Mouse (Mus musculus) CH12.LX (cell line): ENCODE data around the gene Senp6. TPM values are rescaled to one million over a fixed set of nuclear protein-coding genes. Genes with fewer than 3 reads are reported as not detected.
"Not testable (repeated sequence)": the region's sequence is repeated elsewhere in the genome, so short reads cannot be mapped to it uniquely, and the experiment has no call there.

Experiments used
- DNase-seq: peaks from one replicate; pipeline ENCODE4 v3.0.0-alpha.2; 2013; ENCODE audit errors: extremely low read depth
- H3K27ac ChIP-seq: 2 replicates; pipeline ENCODE4 v1.5.1; 2012; ENCODE audit warnings: low read depth, mild to moderate bottlenecking, control low read depth, moderate library complexity; ENCODE audit not compliant: insufficient read depth
- H3K27me3 ChIP-seq: replicated peaks from 2 replicates; pipeline ENCODE3; 2012; ENCODE audit warnings: inconsistent platforms
- H3K36me3 ChIP-seq, 2 experiments: replicated peaks in 1 of 2; 2 replicates each; pipeline versions ENCODE3 to v1.6.1; 2012; ENCODE audit warnings: inconsistent platforms in 1 of 2, low read length in 1 of 2, mild to moderate bottlenecking in 1 of 2, mixed read lengths in 1 of 2, moderate library complexity in 1 of 2; ENCODE audit not compliant: control insufficient read depth in 1 of 2, insufficient read depth in 1 of 2
- H3K4me1 ChIP-seq, 2 experiments: 2 replicates each; pipeline ENCODE4 v1.6.1; 2012; ENCODE audit warnings: inconsistent platforms in 1 of 2, moderate library complexity in 1 of 2; ENCODE audit not compliant: insufficient read depth in 2 of 2, control insufficient read depth in 1 of 2
- H3K4me2 ChIP-seq: 2 replicates; pipeline ENCODE4 v1.6.1; 2012; ENCODE audit warnings: low read depth, mild to moderate bottlenecking, control low read depth; ENCODE audit not compliant: poor library complexity, insufficient read depth, severe bottlenecking
- H3K4me3 ChIP-seq, 3 experiments: fragments of 150-350 bp in 1 of 3; sonication (generic) in 1 of 3; replicated peaks in 1 of 3; 2 replicates each; pipeline versions ENCODE3 to v1.5.1; 2011 to 2012; ENCODE audit warnings: low read depth in 2 of 3, low read length in 2 of 3, mild to moderate bottlenecking in 2 of 3, moderate library complexity in 2 of 3, control low read depth in 1 of 3, improper control_type of control experiment in 1 of 3, inconsistent platforms in 1 of 3, mixed read lengths in 1 of 3; ENCODE audit not compliant: poor library complexity in 1 of 3
- H3K79me2 ChIP-seq: replicated peaks from 2 replicates; pipeline ENCODE4 v1.6.1; 2012; ENCODE audit warnings: mild to moderate bottlenecking, moderate library complexity; ENCODE audit not compliant: control insufficient read depth, poor library complexity, insufficient read depth, severe bottlenecking; ENCODE audit errors: extremely low read depth
- H3K9ac ChIP-seq: 2 replicates; pipeline ENCODE4 v1.6.1; 2012; ENCODE audit warnings: low read depth, mild to moderate bottlenecking, control low read depth, moderate library complexity; ENCODE audit not compliant: insufficient read depth
- H3K9me3 ChIP-seq: replicated peaks from 2 replicates; pipeline ENCODE3; 2012; ENCODE audit warnings: low read length, inconsistent platforms, mixed read lengths
- ELF1 ChIP-seq: IDR thresholded peaks from 2 replicates; pipeline ENCODE4 v1.6.1; 2014; ENCODE audit warnings: low read depth, mild to moderate bottlenecking, inconsistent platforms, low read length, improper control_type of control experiment
- EP300 ChIP-seq: IDR thresholded peaks from 2 replicates; pipeline ENCODE4 v1.6.1; 2011; ENCODE audit warnings: low read length, improper control_type of control experiment
- GABPA ChIP-seq: IDR thresholded peaks from 2 replicates; pipeline ENCODE4 v1.6.1; 2012; ENCODE audit warnings: low read depth, low read length, improper control_type of control experiment, inconsistent platforms; ENCODE audit not compliant: insufficient replicate concordance
- HCFC1 ChIP-seq: IDR thresholded peaks from 2 replicates; pipeline ENCODE4 v1.6.1; 2012; ENCODE audit warnings: low read depth, mild to moderate bottlenecking, inconsistent platforms, low read length, improper control_type of control experiment
- IRF4 ChIP-seq: IDR thresholded peaks from 2 replicates; pipeline ENCODE4 v1.6.1; 2014; ENCODE audit warnings: low read depth, mild to moderate bottlenecking, inconsistent platforms, low read length, improper control_type of control experiment
- JUN ChIP-seq: IDR thresholded peaks from 2 replicates; pipeline ENCODE4 v1.6.1; 2011; ENCODE audit warnings: low read depth, mild to moderate bottlenecking, low read length, improper control_type of control experiment, moderate library complexity; ENCODE audit not compliant: insufficient read depth
- MAFK ChIP-seq: IDR thresholded peaks from 2 replicates; pipeline ENCODE4 v1.6.1; 2011; ENCODE audit warnings: low read length, improper control_type of control experiment; ENCODE audit not compliant: insufficient replicate concordance
- MAZ ChIP-seq: IDR thresholded peaks from 2 replicates; pipeline ENCODE4 v1.6.1; 2012; ENCODE audit warnings: low read depth, mild to moderate bottlenecking, inconsistent platforms, low read length, improper control_type of control experiment, moderate library complexity
- MEF2A ChIP-seq: IDR thresholded peaks from 2 replicates; pipeline ENCODE4 v1.6.1; 2014; ENCODE audit warnings: low read depth, mild to moderate bottlenecking, inconsistent platforms, low read length, improper control_type of control experiment, borderline replicate concordance
- MXI1 ChIP-seq: IDR thresholded peaks from 2 replicates; pipeline ENCODE4 v1.6.1; 2011; ENCODE audit warnings: mild to moderate bottlenecking, low read depth, low read length, improper control_type of control experiment
- PAX5 ChIP-seq: IDR thresholded peaks from 2 replicates; pipeline ENCODE4 v1.6.1; 2012; ENCODE audit warnings: low read length, inconsistent platforms, mixed read lengths
- RAD21 ChIP-seq: IDR thresholded peaks from 2 replicates; pipeline ENCODE4 v1.6.1; 2011; ENCODE audit warnings: low read depth, mild to moderate bottlenecking, low read length, improper control_type of control experiment, moderate library complexity
- RCOR1 ChIP-seq: conservative IDR thresholded peaks from 2 replicates; pipeline ENCODE4 v1.6.1; 2012; ENCODE audit warnings: low read depth, mild to moderate bottlenecking, inconsistent platforms, low read length, improper control_type of control experiment
- SMC3 ChIP-seq: IDR thresholded peaks from 2 replicates; pipeline ENCODE4 v1.6.1; 2011; ENCODE audit warnings: low read depth, low read length, improper control_type of control experiment
- TBP ChIP-seq: conservative IDR thresholded peaks from 2 replicates; pipeline ENCODE4 v1.6.1; 2011; ENCODE audit warnings: low read depth, low read length, improper control_type of control experiment
- TCF12 ChIP-seq: IDR thresholded peaks from 2 replicates; pipeline ENCODE4 v1.6.1; 2014; ENCODE audit warnings: low read depth, mild to moderate bottlenecking, inconsistent platforms, low read length, improper control_type of control experiment
- UBTF ChIP-seq: IDR thresholded peaks from 2 replicates; pipeline ENCODE4 v1.6.1; 2012; ENCODE audit warnings: low read depth, mild to moderate bottlenecking, inconsistent platforms, low read length, improper control_type of control experiment, moderate library complexity
- USF2 ChIP-seq: conservative IDR thresholded peaks from 2 replicates; pipeline ENCODE4 v1.6.1; 2011; ENCODE audit warnings: low read depth, low read length, improper control_type of control experiment
- ZKSCAN1 ChIP-seq: IDR thresholded peaks from 2 replicates; pipeline ENCODE4 v1.6.1; 2012; ENCODE audit warnings: low read depth, inconsistent platforms, low read length, improper control_type of control experiment, borderline replicate concordance
- ZNF384 ChIP-seq: IDR thresholded peaks from 2 replicates; pipeline ENCODE4 v1.6.1; 2012; ENCODE audit warnings: low read depth, low read length, improper control_type of control experiment, inconsistent platforms
- dilution Hi-C: fragments of 300-500 bp; cut with MboI; formaldehyde crosslinking; loops from 2 replicates; pipeline ENCODE4 v1.14.3; 2020; ENCODE audit warnings: low sequenced_read_pairs; ENCODE audit not compliant: extremely low pct_unique_long_range_greater_than_20kb, extremely low pct_ligation_motif_present
- in situ Hi-C: fragments of 300-500 bp; cut with MboI; formaldehyde crosslinking; loops from 3 replicates; pipeline ENCODE4 v1.14.3; 2019; ENCODE audit warnings: low sequenced_read_pairs, low pct_ligation_motif_present, low pct_unique_long_range_greater_than_20kb, mixed read lengths
- polyA plus RNA-seq: library from polyadenylated mRNA; unstranded; fragments of >175 nt; gene quantifications from 2 replicates; pipeline ENCODE4 v1.2.1, GENCODE M21; 2012; ENCODE audit warnings: low read depth; ENCODE audit not compliant: insufficient read length
- total RNA-seq, 2 experiments: library from RNA; depleted of rRNA; stranded (reverse); fragments of 300-350 nt in 1 of 2; fragments of >200 nt in 1 of 2; gene quantifications; 2 replicates each; pipeline ENCODE4 v1.2.3; 2012 to 2014

The Senp6 gene
- total and polyA plus RNA-seq, 3 experiments = 97.5 to 167 (median 113) TPM

DNA sequence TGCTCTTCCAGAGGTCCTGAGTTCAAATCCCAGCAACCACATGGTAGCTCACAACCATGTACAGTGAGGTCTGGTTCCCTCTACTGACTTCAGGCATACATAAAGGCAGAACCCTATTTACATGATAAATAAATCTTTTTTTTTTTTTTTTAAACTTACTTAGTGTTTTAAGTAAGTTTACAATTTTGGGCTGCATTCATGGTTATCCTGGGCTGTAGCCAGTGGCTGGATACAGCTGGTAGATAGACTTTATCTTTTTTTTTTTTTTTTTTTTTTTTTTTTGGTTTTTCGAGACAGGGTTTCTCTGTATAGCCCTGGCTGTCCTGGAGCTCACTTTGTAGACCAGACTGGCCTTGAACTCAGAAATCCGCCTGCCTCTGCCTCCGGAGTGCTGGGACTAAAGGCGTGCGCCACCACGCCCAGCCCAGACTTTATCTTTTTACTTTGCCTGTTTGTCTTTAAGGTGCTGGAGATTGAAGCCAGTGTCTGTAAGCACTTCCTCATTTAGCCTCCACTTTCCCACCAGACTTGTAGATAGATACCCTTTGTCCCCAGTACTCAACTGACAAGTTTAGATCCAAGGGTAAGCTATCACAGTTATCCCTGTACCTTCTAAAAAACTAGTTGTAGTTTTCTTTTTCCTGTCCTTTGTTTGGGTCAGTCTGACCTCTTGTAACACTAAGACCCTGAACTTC, 19.7 kb downstream of the Senp6 start:
- H3K36me3 ChIP-seq = peaks cover 2 to 26% of the 10 kb centered on the region in 2 experiments
- H3K4me2 ChIP-seq, dilution Hi-C loops, H3K9ac ChIP-seq, in situ Hi-C loops, H3K27ac ChIP-seq, H3K27me3 ChIP-seq: not testable (repeated sequence)
- H3K4me1 ChIP-seq = peaks cover 8 to 48% of the 10 kb centered on the region in 2 experiments
- TF ChIP-seq ZNF384 = peak; percentile 40; the same call in 1 of the 2 replicates
- 0 out of 2 replicates have a peak, but pooled peaks have one; percentile 11 for TF ChIP-seq ELF1
- TF ChIP-seq, all 38 proteins: peak for 2; not testable (repeated sequence) for 36
- peak; percentile 45 for DNase-seq
- H3K9me3 ChIP-seq, H3K4me3 ChIP-seq: not testable (repeated sequence)
- peaks cover 79% of the 10 kb centered on the region for H3K79me2 ChIP-seq

DNA sequence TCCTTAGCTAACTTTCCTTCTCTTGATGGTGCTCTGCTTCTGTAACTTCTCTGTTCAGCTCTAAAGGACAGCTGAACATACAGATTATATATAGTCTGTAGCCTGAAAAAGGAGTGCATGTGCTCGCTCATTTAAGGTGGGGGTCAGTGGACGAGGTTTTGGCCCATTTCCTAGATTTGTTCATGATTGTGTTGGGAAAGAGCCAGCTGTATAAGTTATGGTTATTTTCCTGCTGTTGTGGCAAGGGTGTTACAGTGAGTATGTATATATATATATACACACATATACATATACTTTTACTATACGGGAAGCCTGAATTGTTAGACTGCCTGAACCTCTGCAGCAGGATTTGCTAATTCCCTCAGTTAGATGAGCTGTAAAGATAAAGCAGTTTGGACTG, 22.7 kb downstream of the Senp6 start:
- dilution Hi-C loops (no loop called here), in situ Hi-C loops (no loop called here)
- Histone ChIP-seq H3K4me2 (no peak overlapping the region), H3K27me3 (no peaks in the 10 kb centered on the region), H3K9me3 (no peaks in the 10 kb centered on the region), H3K4me3 (no peak overlapping the region), H3K79me2 (peaks cover 65% of the 10 kb centered on the region), H3K36me3 (peaks cover 10 to 40% of the 10 kb centered on the region in 2 experiments), H3K27ac (no peak overlapping the region), H3K9ac (no peak overlapping the region), H3K4me1 (peaks cover 0 to 29% of the 10 kb centered on the region in 2 experiments; a peak in 3 of 4 replicates)
- no peak for TF ChIP-seq ZNF384
- TF ChIP-seq UBTF = no peak
- no peak for TF ChIP-seq SMC3
- no peak for TF ChIP-seq TBP
- no peak for TF ChIP-seq MEF2A
- no peak for TF ChIP-seq USF2
- TF ChIP-seq MAZ = no peak
- TF ChIP-seq IRF4 = no peak
- TF ChIP-seq MXI1 = no peak
- TF ChIP-seq RAD21 = no peak
- TF ChIP-seq EP300 = no peak
- no peak for TF ChIP-seq HCFC1
- no peak for TF ChIP-seq GABPA
- TF ChIP-seq PAX5 = no peak
- TF ChIP-seq JUN = no peak
- no peak for TF ChIP-seq MAFK
- TF ChIP-seq ZKSCAN1 = no peak
- TF ChIP-seq TCF12 = no peak
- TF ChIP-seq RCOR1 = no peak
- DNase-seq = no peak
